Mouse (Mus musculus) frontal cortex, postnatal 25 days (tissue): ENCODE results near the gene Msi2.

Source experiments
- DNase-seq, 2 experiments: peaks; one replicate each; pipeline ENCODE4 v3.0.0; 2022; ENCODE audit warnings: low spot score in 2 of 2

Gene Msi2

DNA sequence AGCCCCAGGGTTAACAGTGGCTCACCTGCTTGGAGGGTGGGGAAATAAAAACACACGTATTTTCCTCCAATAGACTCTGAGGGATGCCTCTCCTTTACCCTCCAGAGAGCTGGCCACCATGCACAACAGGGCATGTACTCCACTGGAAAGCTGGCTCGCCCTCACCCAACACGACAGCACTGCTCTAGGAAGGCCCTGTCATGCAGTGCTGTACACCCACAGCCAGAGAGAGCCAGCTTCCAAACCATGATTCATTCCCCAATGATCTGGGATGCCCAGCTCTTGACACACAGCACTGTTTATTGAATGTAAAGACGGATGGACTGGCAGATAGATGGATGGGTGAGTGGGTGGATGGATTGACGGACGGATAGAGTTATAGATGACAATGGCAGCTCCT is 269.1 kb downstream of the Msi2 start:
- no peak for DNase-seq

DNA sequence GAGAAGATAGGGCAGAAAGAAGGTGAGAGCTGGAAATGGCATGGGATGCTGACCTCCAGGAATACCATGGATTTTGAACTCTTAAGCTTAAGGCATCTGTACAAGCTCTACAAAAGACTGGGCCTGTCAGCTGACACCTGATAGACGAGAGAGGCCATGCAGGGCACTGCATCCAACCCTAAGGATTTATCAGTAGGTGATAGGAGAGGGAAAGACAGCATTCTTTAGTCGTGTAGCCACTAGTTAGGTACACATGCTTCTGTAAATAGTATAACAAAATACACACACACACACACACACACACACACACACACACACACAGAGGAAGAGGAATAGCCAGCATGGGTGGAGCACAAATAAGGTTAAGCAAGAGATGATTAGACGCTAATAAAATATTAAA is 269.7 kb downstream of the Msi2 start:
- DNase-seq: no peak

DNA sequence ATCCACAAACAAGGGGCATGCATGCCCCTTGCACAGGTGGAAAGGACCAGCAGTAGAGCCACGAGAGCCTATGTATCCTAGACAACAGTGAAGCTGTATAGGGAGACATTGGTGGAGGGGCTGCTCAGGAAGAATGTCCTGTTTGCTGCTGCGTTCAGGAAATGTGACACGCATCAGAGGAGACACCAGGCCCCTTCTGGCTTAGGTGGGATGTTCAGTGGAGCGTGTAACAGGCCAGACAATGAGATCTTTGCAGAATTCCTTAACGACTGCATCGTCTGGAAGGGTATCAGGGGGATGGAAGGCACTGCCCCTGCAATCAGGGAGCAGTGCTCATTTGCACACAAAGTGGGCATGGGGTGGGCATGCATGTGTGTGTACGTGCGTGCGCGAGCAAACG is 271.0 kb downstream of the Msi2 start:
- no peak for DNase-seq

DNA sequence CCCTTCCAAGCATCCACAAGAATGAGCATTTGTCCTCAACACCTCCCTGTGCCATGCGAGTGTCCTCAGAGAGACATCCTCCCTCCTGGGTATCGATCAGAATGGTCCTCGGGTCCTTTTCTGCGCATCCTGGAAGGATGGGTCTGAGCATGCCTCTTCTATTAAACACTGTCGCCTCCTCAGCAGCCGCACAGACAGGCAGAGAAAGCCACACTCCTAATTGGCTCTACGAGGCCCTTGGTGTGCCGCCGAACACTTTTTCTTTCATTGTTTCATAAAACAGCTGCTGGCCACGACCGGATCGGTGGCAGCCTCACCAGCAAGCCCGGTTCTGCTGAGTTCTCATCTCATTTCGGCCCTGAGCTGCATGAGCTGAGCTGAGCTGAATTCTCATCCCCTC is 274.4 kb downstream of the Msi2 start:
- DNase-seq: no peak

DNA sequence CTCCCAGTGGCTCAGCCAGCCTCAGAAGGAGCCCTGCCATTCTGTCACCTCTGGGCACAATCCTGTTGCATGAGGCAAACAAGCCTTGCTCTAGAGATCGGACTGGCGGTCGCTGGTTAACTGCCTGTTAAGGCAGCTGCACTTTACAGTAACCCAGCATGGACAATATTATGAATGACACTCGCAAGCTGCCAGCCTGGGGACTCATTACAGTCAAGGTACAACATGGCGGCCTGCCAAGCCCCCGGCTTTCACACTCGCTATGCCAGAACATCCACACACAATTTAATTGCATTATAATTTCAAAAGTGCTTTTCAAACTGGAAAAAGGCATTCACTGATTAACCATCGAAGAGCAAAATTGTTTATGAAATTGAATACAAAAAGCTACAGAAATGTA is 275.0 kb downstream of the Msi2 start:
- DNase-seq: no peak

DNA sequence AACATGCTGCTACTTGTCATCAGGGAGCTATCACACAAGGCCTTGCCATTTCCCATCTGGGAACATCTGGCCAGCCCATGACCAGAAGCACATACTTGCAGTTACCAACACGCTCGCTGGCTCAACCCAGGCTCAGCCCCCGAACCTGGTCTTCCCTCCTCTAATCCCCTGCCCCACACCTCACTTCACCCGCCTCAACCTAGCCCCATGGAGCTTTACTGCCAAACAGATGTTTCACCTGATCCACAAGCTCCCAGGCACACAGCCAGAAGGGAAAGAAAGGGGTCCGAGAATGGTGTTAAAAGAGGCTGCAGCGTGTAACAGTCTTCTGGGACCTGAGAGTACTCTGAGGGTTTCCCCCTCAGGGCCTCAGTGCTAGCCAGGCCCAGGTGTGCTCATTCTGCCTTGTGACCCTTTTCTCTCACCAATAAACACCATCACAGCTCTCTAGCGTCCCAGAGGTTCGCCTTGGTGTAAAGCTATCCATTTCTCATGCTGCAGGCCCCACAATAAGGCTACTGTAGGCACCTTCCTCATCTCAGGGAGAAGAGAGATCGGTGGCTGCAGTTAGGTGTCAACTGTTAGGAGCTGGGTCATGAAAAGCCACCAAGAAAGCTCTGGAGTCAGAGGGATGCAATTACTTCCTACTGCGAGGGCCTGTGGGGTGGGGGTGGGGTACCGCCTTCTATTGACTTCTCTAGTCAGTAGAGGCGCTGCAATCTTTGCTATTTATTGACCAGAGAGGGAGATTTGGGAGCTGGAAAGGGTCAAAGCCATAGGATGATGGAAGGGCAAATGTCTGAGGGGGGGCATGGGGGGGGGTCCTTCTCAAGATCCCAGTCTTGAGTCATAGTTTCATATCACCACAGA is 276.2 kb downstream of the Msi2 start:
- DNase-seq: no peak

DNA sequence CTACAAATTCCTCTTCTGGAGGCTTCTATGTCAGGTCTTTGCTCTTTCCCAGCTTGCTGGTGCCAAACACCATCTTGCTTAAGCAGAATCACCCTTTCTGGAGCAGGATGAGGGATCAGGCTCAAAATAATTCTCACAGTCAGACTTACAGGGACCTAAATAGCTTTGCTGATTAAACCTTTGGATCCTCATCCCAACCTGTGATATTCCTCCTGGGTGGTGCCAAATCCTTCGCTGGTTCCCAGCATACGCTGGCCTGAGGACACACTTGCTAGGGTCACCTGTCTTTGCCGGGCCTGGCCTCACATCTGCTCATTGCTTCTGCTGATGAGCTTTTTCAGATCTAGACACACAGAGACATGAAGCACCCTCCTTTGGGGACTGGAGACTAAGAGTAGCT is 279.7 kb downstream of the Msi2 start:
- no peak for DNase-seq

DNA sequence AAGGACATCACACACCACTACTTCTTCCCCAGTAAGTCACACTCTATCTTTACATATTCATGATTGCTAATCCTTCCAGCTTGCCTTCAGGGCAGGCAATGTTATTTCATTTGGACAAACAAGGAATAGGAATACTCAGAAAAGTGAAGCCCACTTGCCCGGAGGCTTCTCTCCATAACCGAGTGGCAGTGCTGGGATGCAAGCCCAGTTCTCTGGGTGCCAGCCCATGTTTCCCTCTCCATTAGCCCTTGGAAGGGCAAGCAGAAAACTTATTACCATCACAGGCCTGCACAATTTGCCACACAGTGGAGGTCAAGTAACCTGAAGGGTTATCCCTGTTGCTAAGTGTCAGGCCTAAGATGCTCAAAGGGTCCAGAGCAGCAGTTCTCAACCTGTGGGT is 281.7 kb downstream of the Msi2 start:
- DNase-seq: no peak

DNA sequence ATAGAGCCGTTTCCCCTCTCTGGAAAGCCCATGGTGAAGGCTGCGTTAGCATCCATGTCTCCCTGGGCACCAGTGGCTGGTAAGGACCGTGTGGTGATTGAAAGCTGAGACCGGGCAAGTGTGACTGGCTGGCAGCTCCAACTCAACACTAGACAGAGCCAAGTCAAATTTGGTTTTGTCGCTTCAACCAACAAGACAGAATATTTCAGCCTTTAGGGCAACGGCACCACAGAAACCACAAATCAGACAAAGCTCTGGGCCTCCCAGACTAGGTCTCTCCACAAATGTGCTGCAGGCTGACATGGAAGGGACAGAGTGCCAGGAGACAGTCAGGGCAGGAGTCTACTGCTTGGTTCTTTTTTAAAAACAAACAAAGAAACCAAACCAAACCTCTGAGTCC is 282.8 kb downstream of the Msi2 start:
- no peak for DNase-seq

DNA sequence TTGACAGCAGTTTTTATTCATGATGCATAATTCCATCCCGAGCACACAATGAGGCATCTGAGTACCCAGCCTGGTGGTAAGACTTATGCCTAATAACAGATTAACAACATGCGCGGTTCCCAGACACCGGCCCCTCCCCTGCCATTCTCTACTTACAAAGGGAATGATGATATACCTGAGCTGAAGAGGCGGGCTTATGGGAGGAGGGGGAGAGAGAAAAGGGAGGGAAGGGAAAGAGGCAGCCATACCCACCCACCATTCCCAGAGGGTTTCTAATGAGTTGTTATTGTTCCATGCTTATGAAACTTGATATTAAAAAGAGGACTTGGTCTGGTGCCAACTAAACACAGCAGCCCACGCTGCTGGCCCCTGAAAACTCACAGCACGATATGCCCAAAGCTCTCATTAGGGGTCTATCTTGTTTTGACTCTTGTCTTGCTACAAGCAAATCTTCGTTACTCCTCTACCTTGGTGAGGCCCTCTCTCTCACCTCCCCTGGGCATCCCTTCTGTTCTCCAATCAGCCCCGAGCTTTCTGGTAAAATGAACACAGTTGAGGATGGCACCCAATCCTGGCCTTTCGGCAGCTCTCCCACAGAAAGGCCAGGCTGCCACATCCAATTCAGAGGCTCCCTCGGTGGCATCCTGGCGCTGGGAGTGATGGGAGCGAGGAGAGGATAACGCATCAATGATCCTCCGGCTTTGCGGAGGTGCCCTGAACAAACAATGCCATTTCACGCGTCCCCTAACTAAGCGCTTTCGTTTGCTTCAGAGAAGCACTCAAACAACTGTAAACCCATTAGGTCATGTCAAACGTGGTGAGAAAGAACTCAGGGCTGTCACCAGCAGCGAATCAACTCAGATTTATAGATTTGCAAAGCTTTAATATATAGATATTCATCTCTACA is 286.7 kb downstream of the Msi2 start:
- no peak for DNase-seq

DNA sequence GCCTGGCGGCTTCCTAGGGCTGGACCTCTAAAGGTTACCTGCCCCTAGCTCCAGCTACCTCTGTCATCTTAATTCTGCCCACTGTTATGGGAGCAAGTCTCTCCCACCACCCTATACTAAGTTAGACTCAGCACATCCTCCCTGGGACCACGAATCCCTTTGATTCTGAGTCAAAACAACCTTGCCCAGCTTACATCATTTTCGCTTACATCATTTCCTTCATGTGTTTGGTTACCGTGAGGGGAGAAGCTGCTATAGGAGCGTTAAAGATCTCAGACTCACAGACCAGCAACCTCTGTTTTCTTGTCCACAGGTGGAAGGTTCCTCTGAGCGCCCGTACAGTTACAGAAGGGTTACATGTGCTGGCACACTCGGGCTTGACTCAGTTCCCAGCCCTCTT is 288.0 kb downstream of the Msi2 start:
- no peak for DNase-seq

DNA sequence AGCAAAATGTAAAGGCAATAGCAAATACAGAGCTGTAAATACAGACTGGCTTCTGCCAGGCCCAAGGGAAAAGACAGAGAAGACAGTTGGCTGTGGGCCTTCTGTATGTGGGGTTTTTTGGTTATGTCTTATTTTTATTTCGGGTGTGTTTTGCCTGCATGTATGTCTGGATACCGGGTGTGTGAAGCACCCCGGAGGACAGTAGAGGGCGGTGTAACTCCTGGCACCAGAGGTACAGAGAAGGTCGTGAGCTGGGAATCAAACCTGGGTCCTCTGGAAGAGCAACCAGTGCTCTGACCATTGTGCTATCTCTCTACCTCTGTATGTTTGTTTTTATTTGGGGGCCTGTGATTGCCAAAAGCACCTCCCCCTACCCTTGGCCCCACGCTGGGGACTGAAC is 288.6 kb downstream of the Msi2 start:
- DNase-seq: no peak

DNA sequence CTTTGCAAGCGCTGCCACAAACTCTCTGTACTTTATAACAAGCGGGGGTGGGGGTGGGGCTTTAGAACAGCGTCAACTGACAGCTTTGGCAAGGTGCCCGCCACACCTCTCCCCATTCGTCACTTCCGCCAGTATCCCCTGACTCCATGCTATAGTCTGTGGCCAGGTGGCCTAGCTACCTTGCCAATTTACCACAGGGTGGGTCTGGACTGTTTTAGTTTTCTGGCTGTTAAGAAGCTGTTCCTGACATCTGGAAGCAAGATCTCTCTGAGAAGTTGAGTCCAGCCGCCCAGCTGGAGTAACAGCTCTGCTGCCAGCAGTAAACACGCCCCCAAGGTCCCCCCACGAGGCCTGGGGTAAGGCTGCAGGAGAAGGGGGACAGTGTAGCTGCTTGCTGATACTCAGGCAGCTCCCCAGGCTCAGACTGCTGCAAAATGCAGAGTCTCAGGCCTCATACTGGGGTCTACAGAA is 292.6 kb downstream of the Msi2 start:
- DNase-seq: no peak

DNA sequence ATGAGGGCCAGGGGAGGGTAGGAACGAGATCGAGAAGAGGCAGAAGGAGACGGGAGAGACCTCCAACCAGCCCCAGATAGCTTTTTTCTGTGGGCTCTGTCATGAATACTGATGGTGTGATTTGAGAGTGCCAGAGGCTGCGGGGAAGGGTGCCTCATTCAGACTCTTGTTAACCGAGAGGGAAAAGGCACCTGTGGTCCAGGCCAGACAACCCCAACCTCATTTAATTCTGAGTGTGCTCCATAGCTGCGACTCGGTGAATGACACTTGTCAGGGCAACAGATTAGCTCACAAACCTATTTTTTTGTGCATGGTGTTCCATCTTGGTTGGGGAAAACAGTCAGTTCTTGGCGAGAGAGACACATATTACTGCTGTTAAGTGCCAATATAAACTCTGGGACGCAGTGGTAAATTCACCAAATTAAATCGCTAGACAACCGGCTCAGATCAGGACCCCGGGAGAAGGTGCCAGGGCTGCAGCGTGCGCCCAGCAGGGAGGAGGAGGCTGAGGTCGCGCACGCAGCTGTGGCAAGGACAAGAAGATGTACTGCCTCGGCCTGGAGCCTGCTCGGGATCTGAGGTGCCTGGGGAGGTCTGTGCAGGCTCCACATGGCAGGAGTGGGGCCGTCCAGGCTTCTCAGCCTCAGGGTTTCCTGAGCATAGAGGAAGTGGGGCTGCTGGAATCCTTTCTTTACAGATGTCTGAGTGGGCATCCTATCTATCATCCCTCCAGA is 294.1 kb downstream of the Msi2 start:
- no peak for DNase-seq

DNA sequence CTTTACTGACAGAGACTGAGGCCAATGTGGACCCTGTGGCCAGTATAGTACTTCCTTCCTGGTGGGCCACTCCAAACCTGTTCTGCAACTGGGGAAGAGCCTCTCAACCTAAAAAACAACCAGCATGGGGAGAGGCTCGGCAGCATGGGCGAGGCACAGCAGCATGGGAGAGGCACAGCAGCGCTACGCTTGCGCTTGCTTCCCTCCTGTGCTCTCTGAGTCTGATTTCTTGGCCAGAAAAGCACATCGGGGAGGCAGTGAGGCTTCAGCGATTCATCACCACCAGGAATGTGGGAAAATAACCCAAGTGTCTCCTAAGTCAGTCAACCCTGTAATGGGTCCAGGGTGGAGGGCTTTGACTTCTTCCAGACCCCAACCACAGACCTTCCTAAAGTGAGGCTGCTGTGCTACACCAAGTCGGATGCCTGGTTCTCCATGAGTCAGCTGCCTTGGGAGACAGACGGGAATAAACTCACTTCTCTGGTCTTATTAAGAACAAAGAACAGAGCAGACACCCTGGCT is 297.2 kb downstream of the Msi2 start:
- no peak for DNase-seq

DNA sequence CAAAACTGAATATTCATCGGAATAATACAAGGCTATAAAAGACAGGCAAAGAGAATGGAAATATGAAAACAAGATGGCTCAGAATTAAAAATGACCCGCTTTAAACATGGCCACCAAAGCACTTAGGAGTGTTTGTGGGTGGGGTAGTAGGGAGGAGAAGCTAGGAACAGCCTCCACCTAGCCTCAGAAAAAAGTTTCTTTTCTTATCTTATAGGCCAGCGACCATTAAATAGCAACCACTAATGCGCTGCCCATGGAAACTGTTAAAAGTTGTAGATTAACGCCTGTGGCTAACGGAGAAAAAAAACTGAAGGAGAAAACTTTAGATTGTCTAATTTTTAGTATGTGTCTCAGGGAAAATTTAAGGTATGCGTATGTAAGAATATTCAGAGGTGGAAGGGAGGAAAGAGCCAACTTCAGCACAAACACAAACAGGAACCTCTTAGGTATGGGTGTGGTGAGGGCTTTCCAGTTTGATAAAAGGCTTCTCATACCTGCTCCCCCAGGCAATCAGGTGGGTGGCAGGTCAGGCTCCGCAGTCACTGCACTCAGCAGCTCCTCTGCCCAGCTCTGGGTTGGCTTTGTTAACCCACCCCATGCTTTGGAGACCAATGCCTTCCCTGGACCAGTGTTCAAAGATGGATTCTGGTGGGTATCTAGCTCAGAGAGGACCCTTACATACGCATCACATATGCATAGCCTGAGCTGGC is 298.5 kb downstream of the Msi2 start:
- no peak for DNase-seq

DNA sequence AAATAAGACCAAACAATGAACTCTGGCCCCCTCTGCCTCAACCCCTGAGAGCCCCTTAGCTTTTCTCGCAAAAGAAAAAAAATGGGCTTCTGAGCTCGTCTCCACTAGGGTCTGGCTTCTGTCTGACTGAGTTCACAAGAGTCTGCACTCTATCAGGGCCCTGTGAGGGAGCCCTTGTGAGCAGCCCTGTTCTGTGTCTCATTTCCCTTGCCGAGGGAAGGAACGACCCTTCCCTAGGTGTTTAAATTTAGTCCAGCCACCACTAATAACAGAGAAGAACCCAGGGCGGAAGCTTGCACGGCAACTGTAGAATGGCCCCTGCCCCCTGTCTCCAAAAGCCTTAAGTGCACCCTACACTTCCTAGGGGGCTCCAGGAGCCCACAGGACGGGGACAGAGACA is 299.2 kb downstream of the Msi2 start:
- no peak for DNase-seq

DNA sequence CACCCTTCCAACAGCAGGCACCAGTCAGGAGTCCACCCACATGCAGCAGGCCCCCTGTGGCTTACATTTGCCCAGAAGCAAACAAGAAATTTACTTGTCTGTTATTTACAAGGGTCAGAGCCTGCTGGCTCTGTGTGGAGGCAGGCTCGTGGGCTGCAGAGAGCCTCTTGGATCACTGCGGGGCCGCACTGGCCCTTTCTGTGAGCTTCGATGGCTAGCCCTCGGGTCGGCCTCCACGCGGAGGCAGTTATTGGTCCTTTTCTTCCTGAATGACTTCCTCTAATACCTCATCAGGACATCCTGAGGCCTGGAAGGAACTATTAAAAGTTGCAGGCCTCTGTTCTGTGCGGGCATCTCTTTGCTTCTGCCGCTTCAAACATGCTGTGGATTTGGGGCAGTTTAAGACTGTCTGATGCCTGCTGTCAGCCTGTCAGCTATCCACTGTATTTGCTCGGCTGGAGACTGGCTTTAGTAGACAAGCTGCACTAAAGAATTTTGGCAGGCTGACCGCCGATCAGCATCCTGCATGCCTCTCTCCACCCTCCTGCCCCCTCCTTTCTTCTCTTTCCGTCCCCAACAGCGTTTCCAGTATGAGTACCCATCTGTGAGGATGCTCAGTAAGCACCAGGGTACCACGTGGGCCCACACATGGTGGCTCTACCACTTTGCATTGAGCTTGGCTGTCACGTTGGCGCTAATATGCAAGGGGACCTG is 304.0 kb downstream of the Msi2 start:
- no peak for DNase-seq

DNA sequence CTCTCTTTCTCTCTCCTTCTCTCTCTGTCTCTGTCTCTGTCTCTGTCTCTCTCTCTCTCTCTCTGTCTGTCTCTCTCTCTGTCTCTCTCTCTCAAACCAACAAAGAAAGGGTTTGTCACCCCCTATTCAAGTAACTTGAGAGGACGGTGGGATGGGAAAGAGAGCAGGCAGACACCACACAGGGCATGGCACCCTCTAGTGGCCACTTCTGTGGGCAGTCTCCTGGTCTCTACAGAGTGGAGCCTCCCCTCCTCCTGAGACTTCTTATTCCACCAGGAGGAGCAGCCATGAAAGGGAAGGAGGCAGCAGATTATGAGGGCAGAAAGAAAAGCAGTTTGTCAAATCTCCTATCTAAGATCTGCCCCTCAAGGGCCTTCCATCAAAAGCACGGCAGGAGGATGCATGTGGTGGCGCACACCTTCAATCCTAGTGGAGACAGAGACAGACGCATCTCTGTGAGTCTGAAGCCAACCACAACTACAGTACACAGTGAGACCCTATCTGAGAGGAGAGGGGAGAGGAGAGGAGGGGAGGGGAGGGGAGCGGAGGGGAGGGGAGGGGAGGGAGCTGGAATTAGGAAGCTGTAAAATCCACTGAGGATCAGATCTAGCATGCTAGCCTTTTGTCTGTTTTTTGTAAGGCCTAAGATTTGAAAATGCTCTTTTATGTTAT is 305.8 kb downstream of the Msi2 start:
- peak; percentile 54 to 55 for DNase-seq

DNA sequence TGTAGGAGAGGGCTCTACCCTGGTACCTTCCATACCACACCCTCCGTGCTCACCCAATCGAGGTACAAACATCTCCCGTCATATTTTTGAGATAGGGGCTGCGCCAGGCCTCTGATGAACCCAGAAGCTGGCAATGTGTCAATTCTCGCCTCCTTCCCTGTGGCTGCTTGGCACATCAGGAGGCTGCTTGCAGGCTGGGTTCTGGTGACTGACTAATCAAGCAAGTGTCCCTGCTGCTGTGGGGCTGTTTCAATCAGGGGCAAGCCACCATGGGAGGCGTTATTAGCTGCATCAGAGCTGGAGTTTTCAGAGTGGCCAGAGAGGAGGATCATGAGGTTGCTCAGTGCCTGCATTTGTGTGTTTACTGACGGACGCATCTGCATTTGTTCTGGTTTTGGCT is 310.0 kb downstream of the Msi2 start:
- no peak for DNase-seq
